Mouse (Mus musculus): ENCODE measurements around the gene Crhr1. TPM values are rescaled to one million over a fixed set of nuclear protein-coding genes. Genes with fewer than 3 reads are reported as not detected.
A peak's percentile ranks its signal among the peaks of the same experiment; 100 is the strongest.

The Crhr1 gene
- polyA plus RNA-seq, 1 experiment from 2014 or later: not detected

DNA sequence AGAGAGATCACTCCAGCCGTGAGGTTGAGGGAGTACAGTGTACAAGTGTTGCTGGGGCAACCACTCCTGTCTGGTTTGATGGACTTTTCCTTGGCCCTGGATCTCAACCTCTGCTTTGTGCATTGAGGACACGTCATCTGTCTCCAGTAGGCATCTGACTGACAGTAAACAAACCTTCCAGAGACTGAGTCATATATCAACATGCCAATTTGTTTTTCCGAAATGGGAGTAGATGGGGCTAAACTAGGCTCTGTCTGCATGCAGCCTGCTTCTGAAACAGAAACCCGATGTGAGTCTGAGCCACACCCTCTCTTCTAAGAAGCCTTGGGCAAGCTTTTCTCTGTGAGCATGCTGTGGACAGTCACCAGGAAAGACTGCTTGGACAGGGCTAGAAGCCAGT, 14.3 kb upstream of the Crhr1 start:
- no peaks in the 10 kb centered on the region for H3K9me3 ChIP-seq (ENCODE audit: low read depth, low read length)
- no peak overlapping the region for H3K9ac ChIP-seq
- 46% methylated on average over 4 of the region's 4 CpGs for WGBS
- no peak for TF ChIP-seq CTCF (IDR thresholded peaks at IDR 0.05; ENCODE audit: low read depth)
- no peak overlapping the region for H3K27ac ChIP-seq (ENCODE audit: low read depth)
- H3K4me3 ChIP-seq (ENCODE audit: low read depth, low read length): no peak overlapping the region
- H3K27me3 ChIP-seq (ENCODE audit: insufficient read depth, low read length): no peaks in the 10 kb centered on the region
- ATAC-seq (ENCODE audit: insufficient read depth) (no peak), DNase-seq (no peak)
- H3K36me3 ChIP-seq (ENCODE audit: insufficient read depth): no peaks in the 10 kb centered on the region
- H3K4me2 ChIP-seq: no peak overlapping the region
- H3K4me1 ChIP-seq (ENCODE audit: insufficient read depth): no peaks in the 10 kb centered on the region

DNA sequence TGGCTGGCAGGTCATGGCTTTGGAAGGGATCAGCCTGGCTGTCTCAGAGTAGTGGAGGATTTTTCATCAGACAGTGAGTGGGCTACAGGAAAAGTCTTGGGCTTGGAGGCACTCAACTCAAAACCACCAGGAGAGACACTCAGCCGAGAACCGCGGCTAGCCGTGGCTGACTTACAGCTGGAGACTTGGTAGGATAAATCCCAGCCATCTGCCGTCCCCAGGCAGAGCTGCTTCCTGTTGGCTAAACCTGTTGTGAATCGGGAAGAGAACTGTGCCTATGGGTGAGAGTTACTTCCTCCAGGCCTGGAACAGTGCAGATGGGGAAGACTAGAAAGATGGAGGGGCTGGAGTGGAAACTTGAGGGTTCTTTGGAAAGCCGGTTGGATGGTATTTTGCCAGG, 9.7 kb upstream of the Crhr1 start:
- H3K4me3 ChIP-seq (ENCODE audit: low read depth, low read length): no peak overlapping the region
- no peaks in the 10 kb centered on the region for H3K27me3 ChIP-seq (ENCODE audit: insufficient read depth, low read length)
- ATAC-seq (ENCODE audit: insufficient read depth) (no peak), DNase-seq (no peak)
- H3K36me3 ChIP-seq (ENCODE audit: insufficient read depth): no peaks in the 10 kb centered on the region
- H3K4me2 ChIP-seq: no peak overlapping the region
- H3K9ac ChIP-seq: no peak overlapping the region
- no peaks in the 10 kb centered on the region for H3K9me3 ChIP-seq (ENCODE audit: low read depth, low read length)
- 63% methylated on average over 7 of the region's 7 CpGs for WGBS
- no peak for TF ChIP-seq CTCF (IDR thresholded peaks at IDR 0.05; ENCODE audit: low read depth)
- no peaks in the 10 kb centered on the region for H3K4me1 ChIP-seq (ENCODE audit: insufficient read depth)
- H3K27ac ChIP-seq (ENCODE audit: low read depth): no peak overlapping the region

DNA sequence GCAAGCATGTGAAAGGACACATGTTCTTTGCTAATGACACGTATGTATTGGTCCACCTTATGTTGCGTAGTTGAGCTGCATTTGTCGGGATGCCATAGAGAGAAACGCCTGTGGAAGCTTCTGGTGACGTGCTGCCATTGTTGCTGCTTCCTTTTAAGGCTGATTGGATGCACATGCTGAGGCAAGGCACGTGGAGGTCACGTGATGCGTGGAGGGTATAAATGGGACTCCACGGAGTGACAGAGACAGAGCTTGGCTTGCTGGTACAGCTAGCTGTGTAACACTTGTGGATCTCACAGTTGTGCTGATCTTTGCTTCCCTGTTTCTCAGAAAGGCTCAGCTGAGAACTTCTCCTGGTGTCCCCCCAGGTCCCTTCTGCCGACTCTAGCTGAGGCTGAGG, 9.2 kb upstream of the Crhr1 start:
- ATAC-seq (ENCODE audit: insufficient read depth): no peak
- H3K9ac ChIP-seq: no peak overlapping the region
- 83% methylated on average over 10 of the region's 10 CpGs for WGBS

DNA sequence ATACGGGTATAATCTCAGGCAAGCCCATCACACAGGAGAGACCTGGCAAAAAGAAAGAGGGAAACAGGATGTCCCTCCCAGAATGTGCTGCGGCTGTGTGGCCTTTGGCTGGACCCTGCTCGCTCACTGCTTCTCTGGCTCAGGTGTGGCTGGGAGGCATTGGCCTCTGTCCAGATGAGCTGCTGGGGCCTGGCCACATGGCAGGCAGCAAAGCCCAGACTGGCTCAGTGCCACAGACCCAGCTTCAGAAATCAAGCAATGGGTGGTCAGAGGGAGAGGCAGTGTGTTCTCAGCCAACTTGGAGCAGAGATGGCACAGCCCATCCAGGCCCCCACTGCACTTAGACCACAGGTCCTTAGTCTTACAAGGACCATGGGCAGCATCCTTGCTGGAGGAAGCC, 8.1 kb upstream of the Crhr1 start:
- Histone ChIP-seq H3K27me3 (ENCODE audit: insufficient read depth, low read length) (no peaks in the 10 kb centered on the region), H3K4me3 (ENCODE audit: low read depth, low read length) (no peak overlapping the region), H3K9ac (no peak overlapping the region), H3K4me1 (ENCODE audit: insufficient read depth) (no peaks in the 10 kb centered on the region), H3K4me2 (no peak overlapping the region), H3K36me3 (ENCODE audit: insufficient read depth) (no peaks in the 10 kb centered on the region), H3K27ac (ENCODE audit: low read depth) (no peak overlapping the region), H3K9me3 (ENCODE audit: low read depth, low read length) (no peaks in the 10 kb centered on the region)
- TF ChIP-seq CTCF (IDR thresholded peaks at IDR 0.05; ENCODE audit: low read depth): no peak
- DNase-seq (no peak), ATAC-seq (ENCODE audit: insufficient read depth) (no peak)
- 71% methylated on average over 3 of the region's 3 CpGs for WGBS

More for the DNA sequence above, 9.2 kb upstream of the Crhr1 start:
- no peak overlapping the region for H3K27ac ChIP-seq (ENCODE audit: low read depth)
- no peaks in the 10 kb centered on the region for H3K27me3 ChIP-seq (ENCODE audit: insufficient read depth, low read length)
- H3K4me3 ChIP-seq (ENCODE audit: low read depth, low read length): no peak overlapping the region
- no peaks in the 10 kb centered on the region for H3K9me3 ChIP-seq (ENCODE audit: low read depth, low read length)
- no peak for TF ChIP-seq CTCF (IDR thresholded peaks at IDR 0.05; ENCODE audit: low read depth)
- no peaks in the 10 kb centered on the region for H3K4me1 ChIP-seq (ENCODE audit: insufficient read depth)
- no peaks in the 10 kb centered on the region for H3K36me3 ChIP-seq (ENCODE audit: insufficient read depth)
- no peak overlapping the region for H3K4me2 ChIP-seq
- DNase-seq: no peak

GRCm38 (mm10) chr11:104129466-104129865, 3.2 kb upstream of the Crhr1 start:
- no peaks in the 10 kb centered on the region for H3K9me3 ChIP-seq (ENCODE audit: low read depth, low read length)
- no peak for DNase-seq

GRCm38 (mm10) chr11:104130721-104131647, 1.7 kb upstream of the Crhr1 start:
- Histone ChIP-seq H3K27me3 (ENCODE audit: insufficient read depth, low read length) (peaks cover 57% of the 10 kb centered on the region), H3K4me3 (ENCODE audit: low read depth, low read length) (no peak overlapping the region), H3K9ac (no peak overlapping the region), H3K27ac (ENCODE audit: low read depth) (no peak overlapping the region), H3K4me1 (ENCODE audit: insufficient read depth) (no peaks in the 10 kb centered on the region; the same call in 1 of the 2 replicates), H3K9me3 (ENCODE audit: low read depth, low read length) (no peaks in the 10 kb centered on the region), H3K4me2 (no peak overlapping the region), H3K36me3 (ENCODE audit: insufficient read depth) (no peaks in the 10 kb centered on the region)
- WGBS: 69% methylated on average over 15 of the region's 15 CpGs
- DNase-seq: no peak
- no peak for TF ChIP-seq CTCF (IDR thresholded peaks at IDR 0.05; ENCODE audit: low read depth)
- ATAC-seq (ENCODE audit: insufficient read depth): no peak

More at GRCm38 (mm10) chr11:104129466-104129865, 3.2 kb upstream of the Crhr1 start:
- Histone ChIP-seq H3K4me3 (ENCODE audit: low read depth, low read length) (no peak overlapping the region), H3K4me1 (ENCODE audit: insufficient read depth) (no peaks in the 10 kb centered on the region; the same call in 1 of the 2 replicates), H3K9ac (no peak overlapping the region), H3K27ac (ENCODE audit: low read depth) (no peak overlapping the region), H3K36me3 (ENCODE audit: insufficient read depth) (no peaks in the 10 kb centered on the region), H3K27me3 (ENCODE audit: insufficient read depth, low read length) (peaks cover 42% of the 10 kb centered on the region), H3K4me2 (no peak overlapping the region)
- no peak for ATAC-seq (ENCODE audit: insufficient read depth)
- no peak for TF ChIP-seq CTCF (IDR thresholded peaks at IDR 0.05; ENCODE audit: low read depth)
- 80% methylated on average over 5 of the region's 5 CpGs for WGBS

DNA sequence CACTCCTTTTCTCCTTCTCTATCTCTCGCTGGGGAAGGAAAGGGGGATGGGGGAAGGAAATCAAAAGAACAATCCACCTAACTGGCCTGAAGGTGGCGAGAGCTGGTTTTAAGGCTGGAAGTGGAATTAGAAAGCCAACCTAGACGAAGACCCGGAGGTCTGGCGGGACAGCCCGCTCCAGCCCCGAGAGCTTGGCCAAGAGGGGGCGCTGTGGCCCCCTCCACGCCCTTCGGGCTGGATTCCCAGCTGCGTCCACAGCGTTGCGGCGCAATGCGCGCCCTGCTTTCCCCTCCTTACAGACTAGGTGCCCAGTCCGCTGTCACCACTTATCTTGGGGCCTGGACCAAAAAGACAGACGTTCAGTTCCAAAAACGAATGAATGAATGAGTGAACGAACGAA, 899 bp upstream of the Crhr1 start:
- no peak overlapping the region for H3K27ac ChIP-seq (ENCODE audit: low read depth)
- no peaks in the 10 kb centered on the region; the same call in 1 of the 2 replicates for H3K4me1 ChIP-seq (ENCODE audit: insufficient read depth)
- H3K36me3 ChIP-seq (ENCODE audit: insufficient read depth): no peaks in the 10 kb centered on the region
- WGBS: under 1% methylated on average over 21 of the region's 21 CpGs
- no peak; the same call in 1 of the 2 replicates for ATAC-seq (ENCODE audit: insufficient read depth)
- peak; percentile 54; the same call in 1 of the 2 replicates for TF ChIP-seq CTCF (IDR thresholded peaks at IDR 0.05; ENCODE audit: low read depth)
- no peaks in the 10 kb centered on the region for H3K9me3 ChIP-seq (ENCODE audit: low read depth, low read length)
- no peak overlapping the region for H3K9ac ChIP-seq
- peaks cover 65% of the 10 kb centered on the region for H3K27me3 ChIP-seq (ENCODE audit: insufficient read depth, low read length)
- peak; percentile 42 for DNase-seq
- peak overlapping the region; percentile 45 for H3K4me3 ChIP-seq (ENCODE audit: low read depth, low read length)
- peak overlapping the region; percentile 86 for H3K4me2 ChIP-seq

Data from lung, embryonic 14.5 days (tissue).